Mouse (Mus musculus) 3134 (cell line): ENCODE results near the gene Mvb12b.

Source experiments
- DNase-seq: peaks from one replicate; pipeline ENCODE4 v3.0.0-alpha.2; 2011; ENCODE audit warnings: low spot score; ENCODE audit not compliant: insufficient read length; ENCODE audit errors: extremely low read depth

Mvb12b gene

DNA sequence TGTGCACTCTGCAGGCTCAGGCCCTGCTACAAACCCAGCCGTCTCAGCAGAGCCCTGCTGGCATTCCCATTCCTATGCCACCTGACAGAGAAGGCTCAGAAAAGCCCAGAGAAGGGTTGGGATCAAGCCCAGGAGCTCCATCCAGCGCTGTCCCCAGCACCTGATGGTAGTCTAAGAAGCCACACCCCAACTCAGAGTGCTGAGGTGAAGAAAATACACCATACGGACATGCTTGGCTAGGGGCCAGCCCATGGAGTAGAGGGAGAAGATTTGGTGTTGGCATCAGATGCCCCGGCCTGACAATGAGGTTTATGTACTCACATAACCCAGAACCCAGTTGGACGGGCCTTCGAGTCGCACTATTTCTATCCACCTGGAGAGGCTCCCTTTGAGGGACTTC is 137.1 kb downstream of the Mvb12b start:
- DNase-seq = no peak

DNA sequence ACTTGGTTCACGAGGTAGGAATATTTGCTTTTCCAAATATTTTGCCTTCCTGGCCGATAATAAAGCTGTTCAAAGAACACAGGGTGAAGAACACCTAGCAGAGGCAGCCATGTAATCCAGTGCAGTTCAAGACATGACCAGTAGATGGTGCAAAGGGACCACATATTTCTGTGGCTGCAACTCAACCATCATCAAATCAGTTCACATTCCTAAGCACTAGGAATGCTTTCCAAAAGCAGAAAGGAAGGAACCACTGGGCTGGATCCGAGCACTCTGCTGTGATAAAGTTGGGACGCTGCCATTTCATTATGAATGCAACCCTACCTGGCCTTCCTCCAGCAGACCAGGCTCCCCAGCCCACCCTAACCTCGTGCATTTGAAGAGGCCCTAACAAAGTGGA is 141.3 kb downstream of the Mvb12b start:
- peak; percentile 39 for DNase-seq

DNA sequence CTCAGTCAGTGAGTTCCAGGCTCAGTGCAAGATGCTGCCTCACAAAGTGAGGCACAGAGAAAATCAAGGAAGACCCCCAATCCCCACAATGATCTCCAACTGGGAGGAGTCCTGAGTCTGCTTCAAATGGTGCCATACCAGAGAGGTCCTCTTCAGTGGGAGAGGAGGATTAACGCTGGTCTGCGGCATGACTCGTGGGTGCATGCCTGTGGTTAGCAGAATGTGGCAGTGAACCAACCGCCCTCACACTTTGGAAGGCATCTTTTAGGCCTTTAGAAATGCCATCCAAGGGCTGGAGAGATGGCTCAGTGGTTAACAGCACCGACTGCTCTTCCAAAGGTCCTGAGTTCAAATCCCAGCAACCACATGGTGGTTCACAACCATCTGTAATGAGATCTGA is 142.0 kb downstream of the Mvb12b start:
- DNase-seq = no peak

DNA sequence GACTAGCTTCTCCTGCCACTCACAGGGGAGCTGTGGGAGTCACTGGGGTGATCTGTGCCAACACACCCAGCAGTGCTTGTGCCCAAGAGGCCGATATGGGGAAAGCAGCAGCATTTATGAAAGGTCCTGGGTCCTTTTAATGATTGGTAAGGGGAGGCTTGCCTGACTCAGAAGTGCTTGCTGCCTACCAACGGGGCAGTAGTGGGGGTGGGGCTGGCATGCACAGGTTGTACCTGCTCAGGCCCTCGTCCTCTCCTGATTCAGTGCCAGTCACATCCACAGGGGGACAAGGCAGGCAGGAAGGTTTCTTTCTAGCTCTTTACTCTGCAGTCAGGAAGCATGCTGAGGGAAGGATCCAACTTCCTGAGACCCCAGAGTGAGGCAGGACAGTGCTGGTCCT is 150.6 kb downstream of the Mvb12b start:
- no peak for DNase-seq

DNA sequence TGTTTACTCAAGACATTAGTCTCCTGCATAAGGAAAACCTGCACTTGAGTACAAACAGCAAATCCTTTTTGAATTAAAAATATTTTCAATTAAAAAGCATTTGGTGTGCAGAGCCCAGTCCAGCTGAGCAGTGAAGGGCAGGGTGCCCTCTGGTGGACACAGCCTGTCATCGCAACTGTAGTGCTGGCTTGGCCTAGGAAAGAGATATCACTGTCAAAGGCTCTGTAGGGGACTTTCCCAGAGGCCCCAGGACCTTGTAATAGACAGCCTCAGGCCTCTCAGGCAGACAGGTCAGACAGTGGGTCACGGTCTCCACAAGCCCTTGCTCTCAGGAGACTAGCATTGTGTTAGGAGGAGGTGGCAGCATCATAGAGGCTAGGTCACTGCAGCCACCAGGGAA is 151.0 kb downstream of the Mvb12b start:
- no peak for DNase-seq

DNA sequence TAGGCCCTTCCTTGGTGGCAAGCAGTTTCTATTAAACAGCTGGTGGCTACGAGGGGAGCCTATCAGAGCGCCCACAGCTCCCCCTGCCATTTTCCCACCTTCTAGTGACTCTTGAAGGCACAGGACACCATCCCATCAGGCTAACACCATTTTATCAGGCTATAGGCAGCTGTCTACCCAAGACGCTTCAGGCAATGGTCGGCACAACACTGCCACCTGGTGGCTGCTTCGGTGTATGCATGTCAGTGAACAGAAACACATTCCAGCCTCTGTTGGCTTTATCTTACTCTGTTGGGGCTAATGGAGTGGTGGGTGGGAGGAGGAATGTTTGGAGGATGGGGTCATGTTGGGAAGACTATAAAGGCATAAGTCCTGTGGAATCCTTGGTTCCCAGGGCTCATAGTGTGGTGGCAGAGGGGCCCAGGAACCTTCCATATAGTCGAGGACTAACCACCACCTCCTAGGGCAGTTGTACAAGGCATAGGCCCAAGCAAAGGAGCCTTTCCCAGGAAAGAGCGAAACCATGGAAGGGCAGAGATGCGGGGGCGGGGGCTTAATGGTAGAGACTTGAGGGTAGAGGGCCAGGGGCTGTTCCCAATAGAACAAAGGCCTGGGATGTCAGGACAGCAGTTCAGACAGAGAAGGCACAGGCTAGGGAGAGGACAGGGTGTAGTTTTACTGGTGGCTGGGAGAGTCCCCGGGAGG is 152.8 kb downstream of the Mvb12b start:
- DNase-seq = no peak

DNA sequence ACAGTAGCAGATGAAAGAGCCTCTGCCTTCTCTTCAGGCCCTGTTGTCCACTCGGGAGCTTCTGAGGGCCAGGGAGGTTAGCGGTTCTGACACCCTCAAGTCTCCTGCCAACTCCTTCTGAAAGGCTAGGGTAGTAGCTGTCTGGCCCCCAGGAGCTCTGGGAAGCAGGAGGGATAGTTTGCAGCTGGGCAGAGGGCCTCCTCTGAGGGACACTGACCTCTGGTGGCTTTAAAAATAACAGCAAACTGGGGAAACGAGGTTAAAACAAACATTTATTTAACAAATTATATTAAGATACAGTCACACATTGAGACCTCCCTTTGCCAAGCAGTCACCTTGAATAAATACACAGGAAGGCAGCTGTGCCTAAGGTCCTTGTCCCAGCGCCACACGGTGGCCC is 158.0 kb downstream of the Mvb12b start:
- no peak for DNase-seq

DNA sequence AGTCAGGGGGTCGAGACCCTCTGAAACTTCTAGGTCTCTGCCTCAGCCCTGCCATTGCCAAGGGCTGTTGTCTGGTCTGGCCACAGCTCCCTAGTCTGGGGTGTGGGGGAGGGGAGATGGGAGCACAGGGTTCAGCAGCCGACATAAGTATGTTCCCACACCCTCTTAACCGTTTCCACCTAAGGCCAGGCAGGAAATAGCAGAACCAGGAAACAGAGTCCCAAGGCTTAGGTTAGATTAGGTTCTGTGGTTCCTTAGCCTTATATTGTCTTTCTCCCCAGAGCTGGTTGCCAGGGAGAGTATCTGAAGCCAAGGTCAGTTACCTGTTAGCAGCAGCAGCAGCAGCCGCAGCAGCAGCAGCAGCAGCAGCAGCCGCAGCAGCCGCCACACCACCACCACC is 160.5 kb downstream of the Mvb12b start:
- no peak for DNase-seq

DNA sequence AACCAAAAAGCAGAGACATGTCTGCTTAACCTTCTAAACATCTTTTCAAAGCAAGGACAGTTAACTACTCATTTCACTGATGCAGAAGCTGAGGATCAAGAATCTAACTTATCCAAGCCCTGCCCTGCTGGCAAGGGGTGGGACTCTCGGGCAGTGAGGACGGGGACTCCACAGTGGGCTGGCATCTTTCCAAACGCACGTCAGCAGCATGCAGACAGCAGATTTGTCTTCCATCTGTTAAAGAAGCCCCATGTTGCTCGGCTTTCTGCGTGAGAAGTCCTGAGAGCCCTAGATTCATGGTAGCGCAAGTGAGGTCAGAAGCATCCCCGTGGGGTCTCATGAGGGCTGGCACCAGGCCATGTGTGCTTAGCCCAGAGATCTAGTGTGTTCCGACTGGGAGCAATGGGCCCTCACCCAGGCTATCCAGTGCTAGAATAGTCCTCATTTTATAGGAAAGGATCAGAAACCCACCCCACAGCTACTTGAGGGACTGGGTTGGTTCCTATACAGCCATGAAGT is 167.3 kb downstream of the Mvb12b start:
- no peak for DNase-seq

DNA sequence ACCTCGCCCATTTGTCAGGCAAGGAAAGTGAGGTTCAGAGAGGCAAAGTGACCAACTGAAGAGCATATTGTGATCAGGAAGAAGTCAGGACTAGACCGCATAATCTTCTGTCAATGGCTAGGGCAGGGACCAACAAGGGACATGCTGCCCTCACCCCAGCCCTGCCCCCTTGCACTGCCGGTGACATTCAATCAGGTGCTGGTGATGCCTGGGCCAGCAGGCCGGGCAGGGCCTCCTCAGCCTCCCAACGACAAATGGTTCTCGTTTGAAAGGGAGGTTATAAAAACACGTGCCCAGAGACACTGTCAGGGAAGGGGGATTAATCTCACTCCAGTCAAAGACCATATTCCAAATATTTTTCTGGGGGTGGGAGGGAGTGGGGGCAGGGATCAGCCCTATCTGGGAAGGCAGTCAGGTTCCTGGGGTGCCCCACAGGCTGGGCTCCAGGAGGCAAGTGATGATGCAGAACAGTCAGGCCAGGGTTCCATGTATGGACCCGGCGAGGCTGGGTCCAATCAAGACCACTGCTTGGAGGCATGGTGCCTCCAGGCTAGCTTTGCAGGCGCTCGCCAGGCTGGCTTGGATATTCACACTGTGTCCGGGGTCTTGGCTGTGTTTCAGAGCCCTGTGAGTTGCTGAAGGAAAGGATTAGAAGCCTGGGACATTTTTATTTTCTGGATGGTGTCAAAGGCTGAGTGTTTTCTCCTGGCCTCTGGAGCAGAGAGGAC is 168.2 kb downstream of the Mvb12b start:
- DNase-seq = no peak

DNA sequence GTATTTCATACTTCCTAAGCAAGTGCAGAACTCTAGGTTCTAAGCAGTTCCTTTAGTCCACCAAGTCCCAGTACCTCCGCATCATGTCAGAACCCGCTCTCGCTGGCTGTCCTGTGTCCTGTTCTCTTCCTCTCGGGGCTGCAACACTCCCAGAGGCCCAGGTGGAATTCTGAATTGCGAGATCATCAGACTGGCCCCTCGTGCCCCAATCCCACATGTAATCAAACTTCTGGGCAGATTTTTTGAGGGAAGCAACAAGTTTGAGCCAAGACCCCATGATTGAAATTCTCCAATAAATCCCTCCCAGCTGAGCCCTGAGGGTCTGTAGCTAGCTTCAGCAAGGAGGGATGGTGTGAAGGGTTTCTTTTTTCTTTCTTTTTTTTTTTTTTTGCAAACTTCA is 169.2 kb downstream of the Mvb12b start:
- no peak for DNase-seq

DNA sequence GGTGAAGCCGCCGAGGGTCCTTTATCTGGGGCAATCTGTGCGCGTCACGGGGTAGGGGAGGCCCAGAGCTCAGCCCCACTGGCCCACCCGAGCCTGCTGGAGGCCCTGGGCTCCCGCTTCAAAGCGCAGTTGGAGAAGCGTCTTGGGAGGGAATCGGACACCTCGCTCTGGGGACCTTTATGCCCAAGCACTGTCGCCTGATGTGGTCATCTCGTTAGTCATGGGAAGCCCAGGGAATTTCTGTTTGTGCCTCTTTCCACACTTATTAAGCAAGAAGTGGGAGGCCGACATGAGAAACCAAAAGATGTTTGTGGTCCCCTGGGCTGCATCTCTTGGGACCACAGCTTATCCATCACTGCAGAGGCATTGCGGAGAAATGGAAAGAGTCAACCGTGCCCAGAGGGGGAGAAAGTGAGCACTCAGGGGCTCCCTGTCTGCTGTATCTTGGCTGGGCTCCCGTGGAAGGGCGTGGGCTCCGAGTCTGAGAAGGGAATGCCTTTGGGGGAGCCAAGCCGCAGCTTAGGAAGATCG is 169.9 kb downstream of the Mvb12b start:
- no peak for DNase-seq

DNA sequence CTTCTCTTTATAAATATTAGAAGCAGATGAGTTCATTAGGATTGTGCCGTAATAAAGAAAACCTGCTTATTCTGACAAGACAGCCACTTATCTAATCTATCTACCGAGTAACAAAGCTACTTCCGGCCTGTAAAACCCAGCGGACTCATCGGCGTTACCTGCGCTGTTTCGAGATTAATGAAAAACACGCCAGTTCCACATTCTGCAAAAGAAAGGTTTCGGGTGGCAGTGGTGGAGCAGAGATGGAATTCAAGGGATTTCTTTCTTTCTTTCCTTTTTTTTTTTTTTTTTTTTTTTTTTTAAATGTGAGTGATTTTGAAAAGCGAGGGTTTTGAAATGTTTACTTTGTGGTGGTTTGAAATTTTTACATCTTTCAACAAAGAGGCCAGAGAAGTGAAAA is 170.4 kb downstream of the Mvb12b start:
- DNase-seq = no peak

DNA sequence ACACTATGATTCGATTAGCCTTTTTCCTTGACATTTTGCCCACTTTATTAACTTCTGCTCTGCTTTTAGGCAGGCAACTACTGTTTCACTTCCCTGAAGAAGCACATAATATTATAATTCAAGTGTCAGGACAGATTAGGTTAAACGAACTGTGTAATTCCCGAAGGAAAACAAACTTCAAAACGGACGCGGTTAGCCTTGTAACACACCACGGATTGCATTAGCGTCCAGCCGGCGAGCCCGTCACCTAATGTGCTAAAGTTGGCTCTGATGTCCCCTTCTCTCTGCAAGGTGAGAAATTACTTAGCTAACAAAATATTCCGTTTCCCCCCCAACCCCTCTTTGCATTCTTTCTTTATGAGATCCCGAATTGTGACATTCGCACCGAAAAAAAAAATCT is 170.9 kb downstream of the Mvb12b start:
- no peak for DNase-seq

DNA sequence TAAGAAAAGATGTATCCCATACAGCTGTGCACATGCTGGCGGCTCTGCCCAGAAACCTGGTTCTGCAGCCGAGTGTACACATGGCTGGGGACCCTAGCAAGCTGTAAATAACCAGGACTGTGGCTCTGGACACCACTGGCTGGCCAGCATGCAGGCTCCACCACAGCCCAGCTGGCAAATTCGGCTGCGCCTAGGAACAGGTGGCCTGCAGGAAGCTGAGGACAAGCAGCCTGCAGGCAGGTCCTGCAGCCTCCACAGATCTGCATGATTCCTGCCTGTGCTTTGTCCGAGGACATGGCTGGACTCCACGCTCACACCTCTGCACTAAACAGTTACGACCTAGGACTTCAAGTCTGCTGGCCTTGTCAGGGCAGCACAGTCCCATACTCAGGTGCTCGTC is 172.8 kb downstream of the Mvb12b start:
- no peak for DNase-seq

DNA sequence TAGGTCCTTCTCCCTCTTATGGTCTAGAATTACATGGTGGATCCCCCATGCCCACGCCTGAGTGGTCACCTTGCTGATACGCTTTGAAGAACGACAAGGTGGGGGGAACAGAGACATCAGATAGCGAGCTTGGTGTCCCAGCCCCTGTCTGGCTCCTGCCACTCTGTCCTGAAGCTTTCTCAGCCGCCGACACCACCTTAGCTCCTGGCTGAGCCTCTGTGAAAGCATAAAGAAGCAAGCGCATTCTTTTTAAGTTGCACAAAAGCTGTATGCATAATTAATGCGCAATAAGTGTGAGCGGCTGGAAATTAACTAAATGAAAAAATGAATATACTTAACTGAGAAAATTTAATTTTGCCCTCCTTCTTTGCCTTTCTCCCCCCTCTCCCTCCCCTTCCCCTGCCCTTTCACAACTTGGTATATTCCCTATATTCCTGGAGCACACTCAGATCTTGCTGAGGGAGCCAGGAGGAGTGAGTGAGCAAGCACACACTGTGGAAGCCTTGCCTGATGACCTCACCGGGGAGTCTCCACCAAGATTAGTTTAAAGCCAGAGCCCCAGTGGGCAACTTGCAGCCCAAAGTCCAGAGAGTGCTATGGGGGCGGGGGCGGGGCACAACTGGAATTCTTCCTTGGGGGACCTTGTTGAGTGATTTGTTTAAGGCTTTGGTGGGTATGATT is 174.0 kb downstream of the Mvb12b start:
- DNase-seq = no peak

DNA sequence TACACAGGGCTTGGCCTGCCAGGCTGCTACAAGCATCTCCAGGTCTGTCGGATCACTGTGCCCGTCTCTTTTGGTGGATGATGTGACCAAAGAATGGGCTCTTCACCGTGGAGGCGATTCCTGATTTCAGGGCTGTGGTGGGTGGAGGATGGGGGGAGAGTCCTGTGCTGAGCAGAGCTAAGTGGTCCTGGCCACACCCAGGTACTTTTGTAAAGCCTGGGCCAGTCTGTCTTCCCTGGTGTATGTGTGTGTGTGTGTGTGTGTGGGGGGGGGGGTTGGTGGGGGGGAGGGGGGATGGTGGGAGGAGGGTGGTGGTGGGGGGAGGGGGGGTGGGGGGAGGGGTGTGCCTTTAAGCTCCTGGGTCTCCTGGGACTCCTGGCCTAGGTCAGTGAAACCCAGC is 174.9 kb downstream of the Mvb12b start:
- no peak for DNase-seq

DNA sequence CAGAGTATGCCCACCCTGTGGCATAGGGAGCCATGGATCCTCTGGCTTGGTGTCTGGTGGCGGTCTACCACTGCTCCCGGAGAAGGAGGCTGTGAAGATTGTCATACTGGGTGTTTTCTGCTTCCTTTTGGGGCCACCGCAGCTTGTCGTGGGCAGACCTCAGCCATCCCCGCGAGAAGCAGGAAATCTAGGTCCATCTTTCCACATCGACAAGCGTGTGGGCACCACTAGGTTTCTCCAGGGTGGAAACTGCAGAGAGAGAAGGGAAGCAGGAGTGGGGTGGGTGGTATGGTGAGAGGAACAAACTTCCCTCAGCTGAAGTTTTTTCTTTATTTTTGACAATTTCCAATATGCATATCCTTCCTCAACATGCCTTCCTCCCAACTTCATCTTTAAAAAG is 178.9 kb downstream of the Mvb12b start:
- DNase-seq = no peak

DNA sequence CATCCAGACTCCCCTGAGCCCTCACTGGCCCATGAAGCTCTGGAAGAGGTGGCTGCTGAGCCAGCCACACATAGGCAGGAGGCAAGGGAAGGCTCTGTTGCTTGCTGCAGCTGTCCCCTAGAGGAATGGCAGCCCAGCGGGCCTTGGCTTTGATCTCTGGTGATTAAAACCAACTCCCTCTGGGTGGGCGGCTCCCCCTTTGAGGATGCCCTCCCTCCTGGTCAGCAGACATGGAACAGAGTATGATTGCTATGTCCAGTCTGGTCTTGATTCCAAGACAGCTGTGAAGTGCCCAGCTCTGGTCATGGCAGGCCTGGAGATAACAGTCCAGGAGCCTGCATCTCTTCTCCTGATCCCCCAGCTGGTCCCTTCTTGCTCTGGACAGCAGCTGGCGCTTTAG is 179.7 kb downstream of the Mvb12b start:
- DNase-seq = no peak

DNA sequence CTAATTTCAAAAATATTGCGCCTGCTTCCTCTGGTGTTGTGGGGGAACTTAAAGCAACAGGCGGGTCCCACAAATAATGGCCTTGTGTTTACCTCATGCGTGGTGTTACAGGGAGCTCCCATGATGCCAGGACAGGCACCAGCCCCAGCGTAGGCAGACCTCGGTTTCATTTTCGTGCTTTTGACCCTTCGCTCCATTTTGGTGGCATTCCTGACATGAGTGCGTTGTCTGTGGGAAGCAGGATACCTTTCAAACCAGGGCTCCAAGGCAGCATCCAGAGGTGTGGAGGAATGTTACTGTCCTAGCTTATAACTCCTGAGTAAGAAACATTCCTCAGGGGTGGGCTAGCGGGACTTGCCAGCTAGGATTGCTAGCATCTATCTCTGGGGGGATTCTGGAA is 181.3 kb downstream of the Mvb12b start:
- DNase-seq = no peak

DNA sequence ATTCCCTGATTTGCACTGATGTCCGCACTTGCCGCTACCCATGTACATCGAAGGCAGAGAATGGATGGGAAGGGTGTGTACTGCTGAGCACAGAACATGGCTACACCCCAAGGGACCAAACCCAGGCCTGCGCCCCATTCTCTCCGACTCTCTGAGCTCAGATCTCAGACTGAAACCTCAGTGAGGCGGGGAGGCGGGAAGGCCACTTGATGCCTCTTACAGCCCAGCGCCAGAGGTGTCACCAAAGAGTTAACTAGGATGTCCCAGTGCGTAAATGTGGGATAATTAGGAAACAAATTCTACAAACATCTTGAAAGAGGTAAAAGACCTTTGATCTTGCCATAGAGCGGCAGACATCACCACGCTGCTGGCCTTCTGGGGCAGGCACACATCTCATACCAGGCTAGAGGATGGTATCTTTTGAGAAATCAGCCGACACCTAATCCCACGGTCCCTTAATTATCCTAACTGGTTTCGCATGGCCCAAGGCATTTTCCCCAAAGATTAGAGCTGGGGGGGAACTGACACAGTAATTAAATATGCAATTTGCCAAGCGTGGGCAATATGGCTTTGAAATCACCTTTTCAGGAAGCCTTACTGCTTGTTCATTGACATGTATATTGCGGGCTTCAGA is 181.9 kb downstream of the Mvb12b start:
- DNase-seq = no peak
